Mouse (Mus musculus) cortical plate, adult 2 months (tissue): ENCODE measurements around the gene Slc16a2.

Experiments used
- CTCF ChIP-seq: fragments of 200-500 bp; IDR thresholded peaks from 2 replicates; pipeline ENCODE4 v1.5.1; 2011; ENCODE audit warnings: mild to moderate bottlenecking, control low read depth, low read length; ENCODE audit not compliant: insufficient read depth; ENCODE audit errors: extremely low read depth
- POLR2A ChIP-seq: fragments of 200-500 bp; IDR thresholded peaks from 2 replicates; pipeline ENCODE4 v1.6.1; 2011; ENCODE audit warnings: mild to moderate bottlenecking, low read length, control low read depth; ENCODE audit not compliant: insufficient read depth; ENCODE audit errors: extremely low read depth

DNA sequence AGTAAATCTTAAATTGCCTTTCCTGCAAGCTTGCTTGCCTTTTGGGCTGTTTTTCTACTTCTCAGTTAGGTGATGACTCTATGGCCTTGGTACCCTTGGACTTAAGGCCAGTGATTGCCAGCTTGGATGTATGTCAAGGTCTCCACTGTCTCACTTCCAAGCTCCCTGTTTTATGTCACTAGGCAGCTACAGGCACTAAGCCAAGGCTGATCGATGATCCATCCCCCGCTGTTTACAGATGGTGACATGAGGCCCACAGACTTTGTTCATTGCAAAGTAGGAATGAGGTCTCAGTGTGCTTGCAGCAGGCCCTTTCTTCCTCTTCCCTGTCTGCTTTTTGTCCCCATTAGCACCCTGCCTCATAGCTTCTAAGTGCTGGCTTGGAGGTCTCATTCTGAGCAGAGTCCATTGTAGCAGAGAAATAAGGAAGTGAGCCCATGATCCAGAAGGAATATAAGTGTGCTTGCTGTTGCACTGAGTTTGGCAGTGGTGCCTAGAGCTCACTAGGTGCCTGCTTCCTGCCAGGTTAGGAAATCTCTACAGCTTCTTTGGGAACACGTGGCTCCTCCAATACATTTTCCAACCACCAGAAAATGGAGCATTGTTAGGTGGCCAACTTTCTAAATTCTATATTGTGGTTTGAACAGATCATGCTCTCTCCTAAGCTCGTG is 89.6 kb downstream of the Slc16a2 start:
- no peak for TF ChIP-seq CTCF
- no peak for TF ChIP-seq POLR2A
